In the genomic region with DNA sequence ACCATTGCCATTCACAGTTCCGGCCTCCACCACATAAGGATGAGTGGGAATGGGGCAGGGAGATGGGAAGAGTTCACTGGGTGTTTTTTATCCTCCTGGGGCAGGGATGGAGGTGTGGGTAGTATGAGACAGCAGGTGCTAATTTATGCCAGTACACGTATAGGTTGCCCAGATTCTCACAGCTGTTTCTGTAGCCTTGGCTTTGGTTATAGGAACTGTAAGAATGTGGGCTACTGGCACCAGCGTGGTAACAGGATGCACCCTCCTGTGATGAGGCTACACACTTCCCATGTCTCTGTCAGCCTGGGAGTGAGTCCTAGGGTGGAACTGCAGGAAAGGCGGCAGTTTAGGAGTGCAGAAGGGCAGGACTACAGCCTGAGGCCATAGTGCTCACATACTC, we compare ENCODE assay signal across 32 mouse cellular contexts. TPM values are rescaled to one million over a fixed set of nuclear protein-coding genes. Genes with fewer than 3 reads are reported as not detected.
DNase-seq lines count a peak whose midpoint lies in the region.
"Had no signal": no experiment of that assay in that cellular context is flagged by ENCODE, and none has a peak within 500 bp of the region (broad histone marks: within the 10 kb centered on the region; RNA-seq: fewer than 3 reads in every experiment).

No protein-coding gene starts in this region.

- DNase-seq in frontal cortex, adult 2 months (ENCODE audit: extremely low spot score in 1 of 2, low spot score in 1 of 2): peak; percentile 23 to 39
- DNase-seq in frontal cortex, postnatal 14 days (ENCODE audit: low spot score in 2 of 2): no peak
- peak; percentile 12 to 17 for DNase-seq in left cerebral cortex, adult 18-20 months (ENCODE audit: low spot score in 2 of 2)
- DNase-seq in left cerebral cortex, postnatal 10 days (ENCODE audit: extremely low spot score in 1 of 2, low spot score in 2 of 2): no peak
- DNase-seq in right cerebral cortex, postnatal 25 days: peak; percentile 25
- no peak for DNase-seq in right cerebral cortex, postnatal 4 days
- no peak for DNase-seq in adrenal gland, adult 18-20 months (ENCODE audit: low spot score in 2 of 2)
- DNase-seq in kidney, adult 9 months: no peak
- DNase-seq: adrenal gland, postnatal 14 days; cerebellum, adult 11-12 months; cerebellum, adult 9-11 months; forebrain, postnatal 0 days; heart, adult 2 months; heart, postnatal 4 days; kidney, adult 11 months; kidney, postnatal 25 days; liver; midbrain, embryonic 14.5 days; thymus, adult 18-20 months; thymus, postnatal 25 days had no signal

- intact Hi-C loops in left cerebral cortex, postnatal 10 days (cut with DNase I): no loop called here

RNA-seq across cellular contexts. Expression of a gene that starts 15.8 kb away (rescaled TPM):
- polyA plus RNA-seq in frontal cortex, adult 2 months (2012; rRNA removed): not detected in 2 replicates
- total RNA-seq in left cerebral cortex, adult 18-20 months (2021): not detected
- total RNA-seq in left cerebral cortex, postnatal 10 days (2021): not detected
- not detected for total RNA-seq in adrenal gland, adult 18-20 months (2021)
- total RNA-seq: adrenal gland, postnatal 14 days; forebrain, postnatal 0 days; gastrocnemius, postnatal 4 days; heart, adult 2 months; heart, postnatal 4 days; layer of hippocampus, adult 18-20 months; layer of hippocampus, postnatal 10 days; left cerebral cortex, adult 8-10 months; MEL had no signal
- polyA plus RNA-seq: embryonic facial prominence, embryonic 15.5 days; forebrain, embryonic 12.5 days; forebrain, postnatal 0 days; heart, embryonic 12.5 days; heart, postnatal 0 days; inflammation-experienced regulatory T-cells, adult 6 months; Patski; stomach, embryonic 16.5 days had no signal

RNA-seq across cellular contexts. Expression of a gene that starts 35.6 kb away (rescaled TPM):
- 323 and 354 TPM in 2 replicates for polyA plus RNA-seq in frontal cortex, adult 2 months (2012; rRNA removed)
- total RNA-seq in left cerebral cortex, adult 18-20 months (2021): 100 to 1,000 TPM; 342 to 355 TPM
- total RNA-seq in left cerebral cortex, postnatal 10 days (2021): 100 to 1,000 TPM; 495 to 502 TPM
- total RNA-seq in adrenal gland, adult 18-20 months (2021): 100 to 1,000 TPM; 439 to 878 TPM

RNA-seq across cellular contexts. Expression of a gene that starts 42.9 kb away (rescaled TPM):
- polyA plus RNA-seq in frontal cortex, adult 2 months (2012; rRNA removed): 77.6 and 78.8 TPM in 2 replicates
- 10 to 100 TPM; 67.9 to 70.2 TPM for total RNA-seq in left cerebral cortex, adult 18-20 months (2021)
- 10 to 100 TPM; 91.5 to 94.0 TPM for total RNA-seq in left cerebral cortex, postnatal 10 days (2021)
- 10 to 100 TPM; 70.4 to 81.2 TPM for total RNA-seq in adrenal gland, adult 18-20 months (2021)

Comparison
In these comparisons a context has a peak if more than half of its experiments do, and no peak if none do; other contexts are left out.
1. DNase-seq: peak in frontal cortex, adult 2 months (2 of 2), left cerebral cortex, adult 18-20 months (2 of 2) and right cerebral cortex, postnatal 25 days (single experiment); none in frontal cortex, postnatal 14 days (0 of 2), left cerebral cortex, postnatal 10 days (0 of 2), right cerebral cortex, postnatal 4 days (single experiment), adrenal gland, adult 18-20 months (0 of 2) and kidney, adult 9 months (single experiment).